Mouse (Mus musculus): Measurements from ENCODE around the gene Olfr287. TPM values are rescaled to one million over a fixed set of nuclear protein-coding genes. Genes with fewer than 3 reads are reported as not detected.

Gene Olfr287
- not detected in 2 replicates for polyA plus RNA-seq (2012; rRNA removed)
- polyA plus RNA-seq (2014; fragmentation: Nextera tagmentation; extraction: Ambion mirVana): not detected in 2 replicates

GRCm38 (mm10) chr15:98220877-98221276 is at the start of gene Olfr287, which contains the start of gene Gm44579:
Gene Olfr287, minus strand, starts transcription at chr15:98221056.
Gene Gm44579, minus strand, starts transcription at chr15:98220977.
- TF ChIP-seq POLR2A (IDR thresholded peaks at IDR 0.05; ENCODE audit: borderline replicate concordance, extremely low read depth, insufficient read depth, insufficient read length): no peak
- no peak for DNase-seq (ENCODE audit: low spot score)

GRCm38 (mm10) chr15:98257776-98258175 is 36.9 kb upstream of the Olfr287 start:
- Histone ChIP-seq H3K27me3 (ENCODE audit: control insufficient read depth, insufficient read depth, low read length) (no peaks in the 10 kb centered on the region), H3K9me3 (ENCODE audit: control insufficient read depth, low read length) (no peaks in the 10 kb centered on the region), H3K4me1 (ENCODE audit: control insufficient read depth, insufficient read depth, low read length) (no peaks in the 10 kb centered on the region), H3K9ac (ENCODE audit: low read depth, low read length, severe bottlenecking) (no peak overlapping the region), H3K27ac (replicated peaks; ENCODE audit: low read depth, low read length) (no peak overlapping the region), H3K4me3 (replicated peaks; ENCODE audit: low read length) (no peak overlapping the region), H3K36me3 (ENCODE audit: control insufficient read depth, insufficient read depth, low read length) (no peaks in the 10 kb centered on the region), H3K4me2 (replicated peaks; ENCODE audit: low read depth, low read length, severe bottlenecking) (no peak overlapping the region)
- DNase-seq (ENCODE audit: low spot score) (no peak), ATAC-seq (ENCODE audit: low FRiP score, low read depth) (no peak)
- WGBS: 84% methylated on average over 7 of the region's 7 CpGs
- no peak for TF ChIP-seq POLR2A (IDR thresholded peaks at IDR 0.05; ENCODE audit: borderline replicate concordance, extremely low read depth, insufficient read depth, insufficient read length)

More at GRCm38 (mm10) chr15:98220877-98221276, at the start of gene Olfr287, which contains the start of gene Gm44579:
- no peak for ATAC-seq (ENCODE audit: low FRiP score, low read depth)
- Histone ChIP-seq H3K9me3 (ENCODE audit: control insufficient read depth, low read length) (no peaks in the 10 kb centered on the region), H3K36me3 (ENCODE audit: control insufficient read depth, insufficient read depth, low read length) (no peaks in the 10 kb centered on the region), H3K27me3 (ENCODE audit: control insufficient read depth, insufficient read depth, low read length) (no peaks in the 10 kb centered on the region), H3K4me2 (replicated peaks; ENCODE audit: low read depth, low read length, severe bottlenecking) (no peak within 1 kb of the TSS), H3K4me3 (replicated peaks; ENCODE audit: low read length) (no peak within 1 kb of the TSS), H3K9ac (ENCODE audit: low read depth, low read length, severe bottlenecking) (no peak within 1 kb of the TSS), H3K27ac (replicated peaks; ENCODE audit: low read depth, low read length) (no peak within 1 kb of the TSS), H3K4me1 (ENCODE audit: control insufficient read depth, insufficient read depth, low read length) (no peaks in the 10 kb centered on the region)
- WGBS: 68% methylated on average over 4 of the region's 4 CpGs

- no peaks in the 10 kb centered on the region for H3K36me3 ChIP-seq (ENCODE audit: control insufficient read depth, insufficient read depth, low read length)
- ATAC-seq (ENCODE audit: low FRiP score, low read depth): no peak
- H3K9me3 ChIP-seq (ENCODE audit: control insufficient read depth, low read length): no peaks in the 10 kb centered on the region
- DNase-seq (ENCODE audit: low spot score): no peak
- H3K4me2 ChIP-seq (replicated peaks; ENCODE audit: low read depth, low read length, severe bottlenecking): no peak within 1 kb of the TSS
- H3K27ac ChIP-seq (replicated peaks; ENCODE audit: low read depth, low read length): no peak within 1 kb of the TSS
- H3K9ac ChIP-seq (ENCODE audit: low read depth, low read length, severe bottlenecking): no peak within 1 kb of the TSS
- no peaks in the 10 kb centered on the region for H3K27me3 ChIP-seq (ENCODE audit: control insufficient read depth, insufficient read depth, low read length)
- H3K4me1 ChIP-seq (ENCODE audit: control insufficient read depth, insufficient read depth, low read length): no peaks in the 10 kb centered on the region
- no peak for TF ChIP-seq POLR2A (IDR thresholded peaks at IDR 0.05; ENCODE audit: borderline replicate concordance, extremely low read depth, insufficient read depth, insufficient read length)
- no peak within 1 kb of the TSS for H3K4me3 ChIP-seq (replicated peaks; ENCODE audit: low read length)
- WGBS: 79% methylated on average over 8 of the region's 8 CpGs
Measured at GRCm38 (mm10) chr15:98257193-98257592, 36.3 kb upstream of the Olfr287 start, which contains the start of gene H1fnt. Gene H1fnt, minus strand, starts transcription at chr15:98257293.

- ATAC-seq (ENCODE audit: low FRiP score, low read depth) (no peak), DNase-seq (ENCODE audit: low spot score) (no peak)
- 97% methylated on average over 13 of the region's 13 CpGs for WGBS
- H3K4me2 ChIP-seq (replicated peaks; ENCODE audit: low read depth, low read length, severe bottlenecking): no peak overlapping the region
- H3K9ac ChIP-seq (ENCODE audit: low read depth, low read length, severe bottlenecking): no peak overlapping the region
- no peaks in the 10 kb centered on the region for H3K4me1 ChIP-seq (ENCODE audit: control insufficient read depth, insufficient read depth, low read length)
- H3K36me3 ChIP-seq (ENCODE audit: control insufficient read depth, insufficient read depth, low read length): no peaks in the 10 kb centered on the region
- H3K4me3 ChIP-seq (replicated peaks; ENCODE audit: low read length): no peak overlapping the region
- H3K9me3 ChIP-seq (ENCODE audit: control insufficient read depth, low read length): no peaks in the 10 kb centered on the region
- H3K27ac ChIP-seq (replicated peaks; ENCODE audit: low read depth, low read length): no peak overlapping the region
- TF ChIP-seq POLR2A (IDR thresholded peaks at IDR 0.05; ENCODE audit: borderline replicate concordance, extremely low read depth, insufficient read depth, insufficient read length): no peak
- H3K27me3 ChIP-seq (ENCODE audit: control insufficient read depth, insufficient read depth, low read length): no peaks in the 10 kb centered on the region
Measured at GRCm38 (mm10) chr15:98256271-98256670, 35.4 kb upstream of the Olfr287 start.

GRCm38 (mm10) chr15:98235442-98235841 is 14.6 kb upstream of the Olfr287 start:
- no peak overlapping the region for H3K4me3 ChIP-seq (replicated peaks; ENCODE audit: low read length)
- H3K4me1 ChIP-seq (ENCODE audit: control insufficient read depth, insufficient read depth, low read length): no peaks in the 10 kb centered on the region
- no peak overlapping the region for H3K9ac ChIP-seq (ENCODE audit: low read depth, low read length, severe bottlenecking)
- no peak for ATAC-seq (ENCODE audit: low FRiP score, low read depth)
- no peaks in the 10 kb centered on the region for H3K27me3 ChIP-seq (ENCODE audit: control insufficient read depth, insufficient read depth, low read length)
- H3K27ac ChIP-seq (replicated peaks; ENCODE audit: low read depth, low read length): no peak overlapping the region
- no peaks in the 10 kb centered on the region for H3K9me3 ChIP-seq (ENCODE audit: control insufficient read depth, low read length)
- H3K36me3 ChIP-seq (ENCODE audit: control insufficient read depth, insufficient read depth, low read length): no peaks in the 10 kb centered on the region
- no peak overlapping the region for H3K4me2 ChIP-seq (replicated peaks; ENCODE audit: low read depth, low read length, severe bottlenecking)
- no peak for DNase-seq (ENCODE audit: low spot score)
- no peak for TF ChIP-seq POLR2A (IDR thresholded peaks at IDR 0.05; ENCODE audit: borderline replicate concordance, extremely low read depth, insufficient read depth, insufficient read length)
- WGBS: 93% methylated on average over 4 of the region's 4 CpGs
